Mouse (Mus musculus): Measurements from ENCODE around the gene Nt5c2.
"Not testable (repeated sequence)": the region's sequence is repeated elsewhere in the genome, so short reads cannot be mapped to it uniquely, and the experiment has no call there.

Gene Nt5c2

GRCm38 (mm10) chr19:46984726-46985622 is 30.0 kb downstream of the Nt5c2 start:
- DNase-seq, result no peak

GRCm38 (mm10) chr19:46983966-46984380 is 31.0 kb downstream of the Nt5c2 start:
- DNase-seq, result no peak

GRCm38 (mm10) chr19:46983352-46983965 is 31.5 kb downstream of the Nt5c2 start:
- peak; percentile 42 for DNase-seq

GRCm38 (mm10) chr19:46981462-46981861 is 33.5 kb downstream of the Nt5c2 start:
- no peak for DNase-seq

GRCm38 (mm10) chr19:46979781-46980105 is 35.2 kb downstream of the Nt5c2 start:
- no peak for DNase-seq

GRCm38 (mm10) chr19:46978920-46979780 is 35.8 kb downstream of the Nt5c2 start:
- no peak for DNase-seq

GRCm38 (mm10) chr19:46978069-46978468 is 36.9 kb downstream of the Nt5c2 start:
- DNase-seq, result not testable (repeated sequence)

GRCm38 (mm10) chr19:46977460-46977859 is 37.5 kb downstream of the Nt5c2 start:
- DNase-seq, result no peak

GRCm38 (mm10) chr19:46976743-46977142 is 38.2 kb downstream of the Nt5c2 start:
- no peak for DNase-seq

- DNase-seq, result no peak
These were observed 39.0 kb downstream of the Nt5c2 start for GRCm38 (mm10) chr19:46975997-46976396.

GRCm38 (mm10) chr19:46975565-46975964 is 39.4 kb downstream of the Nt5c2 start:
- DNase-seq, result no peak

- no peak for DNase-seq
These were observed 42.8 kb downstream of the Nt5c2 start for GRCm38 (mm10) chr19:46972159-46972558.

- no peak for DNase-seq
These were observed 43.2 kb downstream of the Nt5c2 start for GRCm38 (mm10) chr19:46971712-46972111.

- no peak for DNase-seq
These were observed 43.8 kb downstream of the Nt5c2 start for GRCm38 (mm10) chr19:46971051-46971689.

GRCm38 (mm10) chr19:46970121-46970729 is 44.7 kb downstream of the Nt5c2 start:
- peak; percentile 59 for DNase-seq

- peak; percentile 39 for DNase-seq
These were observed 45.5 kb downstream of the Nt5c2 start for GRCm38 (mm10) chr19:46969286-46969985.

- no peak for DNase-seq
These were observed 46.1 kb downstream of the Nt5c2 start for GRCm38 (mm10) chr19:46968833-46969232.

- no peak for DNase-seq
These were observed 47.1 kb downstream of the Nt5c2 start for GRCm38 (mm10) chr19:46967861-46968260.

GRCm38 (mm10) chr19:46966330-46966729 is 48.6 kb downstream of the Nt5c2 start:
- DNase-seq, result no peak

GRCm38 (mm10) chr19:46965496-46965895 is 49.5 kb downstream of the Nt5c2 start:
- DNase-seq, result no peak

GRCm38 (mm10) chr19:46964353-46964752 is 50.6 kb downstream of the Nt5c2 start:
- DNase-seq, result no peak

GRCm38 (mm10) chr19:46963440-46963839 is 51.5 kb downstream of the Nt5c2 start:
- DNase-seq, result no peak

Data from thymus, postnatal 4 days (tissue).